Mouse (Mus musculus): ENCODE results near the gene Tex9.

DNA sequence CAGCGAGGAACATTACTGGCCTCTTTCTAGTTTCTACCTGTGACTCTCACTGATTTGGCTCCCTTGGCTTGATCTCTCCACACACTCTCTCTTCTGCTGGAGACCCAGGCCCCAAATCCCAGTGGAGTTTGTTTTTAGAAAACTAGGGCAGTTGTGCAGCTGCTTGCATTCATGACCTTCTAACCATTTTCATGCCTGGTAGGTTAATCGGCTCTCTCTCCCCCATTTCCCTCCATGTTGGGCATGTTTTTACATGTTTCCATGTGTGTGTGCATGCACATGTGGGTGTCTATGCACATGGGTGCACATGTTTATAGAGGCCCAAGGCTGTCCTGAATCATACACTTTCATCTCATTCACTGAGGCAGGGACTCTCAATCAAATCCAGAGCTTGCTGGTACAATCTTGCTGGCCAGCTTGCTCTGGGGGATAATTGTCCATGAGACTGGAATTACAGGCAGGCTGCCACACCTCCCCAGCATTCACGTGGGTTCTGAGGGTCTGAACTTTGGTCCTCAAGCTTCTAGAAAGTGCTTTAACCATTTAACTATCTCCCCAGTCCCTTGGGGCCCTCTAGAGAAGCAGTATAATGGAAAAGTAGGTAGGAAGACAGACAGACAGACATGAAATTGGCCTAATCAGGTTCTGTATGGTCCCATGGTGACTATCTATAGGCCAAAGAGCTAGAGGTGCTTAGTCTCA lies 2.1 kb upstream of the Tex9 start:
- TF ChIP-seq CTCF (IDR thresholded peaks at IDR 0.05; ENCODE audit: insufficient read depth, low read length) (no peak), POLR2A (IDR thresholded peaks at IDR 0.05; ENCODE audit: borderline replicate concordance, extremely low read depth, low read depth, low read length) (no peak)

Data from lung, adult 2 months (tissue).